Mouse (Mus musculus): ENCODE measurements around the gene Ints3.

Ints3 gene

GRCm38 (mm10) chr3:90384851-90385375 lies 48.5 kb downstream of the Ints3 start:
- Histone ChIP-seq H3K36me3 (ENCODE audit: insufficient read depth, low read length) (peaks cover 41% of the 10 kb centered on the region), H3K9me3 (ENCODE audit: low read length) (no peaks in the 10 kb centered on the region), H3K4me1 (replicated peaks; ENCODE audit: low read depth, low read length) (peaks cover 72% of the 10 kb centered on the region), H3K27me3 (ENCODE audit: insufficient read depth, low read length) (peaks cover 18% of the 10 kb centered on the region), H3K4me3 (replicated peaks; ENCODE audit: low read length) (no peak overlapping the region)
- TF ChIP-seq CTCF (conservative IDR thresholded peaks at IDR 0.05; ENCODE audit: low read length) (no peak), POU5F1 (IDR thresholded peaks at IDR 0.05; ENCODE audit: borderline replicate concordance, low read length) (no peak), NANOG (IDR thresholded peaks at IDR 0.05; ENCODE audit: borderline replicate concordance, low read length) (no peak)

- H3K27me3 ChIP-seq (ENCODE audit: insufficient read depth, low read length), result peaks cover 14% of the 10 kb centered on the region
- H3K36me3 ChIP-seq (ENCODE audit: insufficient read depth, low read length), result peaks cover 41% of the 10 kb centered on the region
- TF ChIP-seq CTCF (conservative IDR thresholded peaks at IDR 0.05; ENCODE audit: low read length) (no peak), NANOG (IDR thresholded peaks at IDR 0.05; ENCODE audit: borderline replicate concordance, low read length) (no peak), POU5F1 (IDR thresholded peaks at IDR 0.05; ENCODE audit: borderline replicate concordance, low read length) (no peak)
- H3K4me1 ChIP-seq (replicated peaks; ENCODE audit: low read depth, low read length), result peaks cover 72% of the 10 kb centered on the region
- no peaks in the 10 kb centered on the region for H3K9me3 ChIP-seq (ENCODE audit: low read length)
- H3K4me3 ChIP-seq (replicated peaks; ENCODE audit: low read length), result no peak overlapping the region
Measured at GRCm38 (mm10) chr3:90383690-90384089, 49.7 kb downstream of the Ints3 start.

GRCm38 (mm10) chr3:90381727-90382126 lies 51.7 kb downstream of the Ints3 start:
- Histone ChIP-seq H3K4me3 (replicated peaks; ENCODE audit: low read length) (peak overlapping the region; percentile 35; the same call in 1 of the 2 replicates), H3K27me3 (ENCODE audit: insufficient read depth, low read length) (no peaks in the 10 kb centered on the region), H3K4me1 (replicated peaks; ENCODE audit: low read depth, low read length) (peaks cover 69% of the 10 kb centered on the region), H3K9me3 (ENCODE audit: low read length) (no peaks in the 10 kb centered on the region), H3K36me3 (ENCODE audit: insufficient read depth, low read length) (peaks cover 23% of the 10 kb centered on the region)
- TF ChIP-seq POU5F1 (IDR thresholded peaks at IDR 0.05; ENCODE audit: borderline replicate concordance, low read length) (no peak), CTCF (conservative IDR thresholded peaks at IDR 0.05; ENCODE audit: low read length) (no peak), NANOG (IDR thresholded peaks at IDR 0.05; ENCODE audit: borderline replicate concordance, low read length) (no peak)

- TF ChIP-seq NANOG (IDR thresholded peaks at IDR 0.05; ENCODE audit: borderline replicate concordance, low read length), result no peak
- TF ChIP-seq CTCF (conservative IDR thresholded peaks at IDR 0.05; ENCODE audit: low read length), result no peak
- no peak for TF ChIP-seq POU5F1 (IDR thresholded peaks at IDR 0.05; ENCODE audit: borderline replicate concordance, low read length)
- Histone ChIP-seq H3K4me3 (replicated peaks; ENCODE audit: low read length) (no peak overlapping the region), H3K9me3 (ENCODE audit: low read length) (no peaks in the 10 kb centered on the region), H3K36me3 (ENCODE audit: insufficient read depth, low read length) (peaks cover under 1% of the 10 kb centered on the region; the same call in 1 of the 2 replicates), H3K4me1 (replicated peaks; ENCODE audit: low read depth, low read length) (peaks cover 47% of the 10 kb centered on the region), H3K27me3 (ENCODE audit: insufficient read depth, low read length) (no peaks in the 10 kb centered on the region)
Measured at GRCm38 (mm10) chr3:90378496-90378895, 54.9 kb downstream of the Ints3 start.

- Histone ChIP-seq H3K9me3 (ENCODE audit: low read length) (no peaks in the 10 kb centered on the region), H3K4me1 (replicated peaks; ENCODE audit: low read depth, low read length) (peaks cover 40% of the 10 kb centered on the region), H3K27me3 (ENCODE audit: insufficient read depth, low read length) (no peaks in the 10 kb centered on the region), H3K4me3 (replicated peaks; ENCODE audit: low read length) (no peak overlapping the region), H3K36me3 (ENCODE audit: insufficient read depth, low read length) (no peaks in the 10 kb centered on the region)
- TF ChIP-seq CTCF (conservative IDR thresholded peaks at IDR 0.05; ENCODE audit: low read length), result no peak
- TF ChIP-seq POU5F1 (IDR thresholded peaks at IDR 0.05; ENCODE audit: borderline replicate concordance, low read length), result no peak
- no peak for TF ChIP-seq NANOG (IDR thresholded peaks at IDR 0.05; ENCODE audit: borderline replicate concordance, low read length)
Measured at GRCm38 (mm10) chr3:90376247-90376585, 57.2 kb downstream of the Ints3 start.

DNA sequence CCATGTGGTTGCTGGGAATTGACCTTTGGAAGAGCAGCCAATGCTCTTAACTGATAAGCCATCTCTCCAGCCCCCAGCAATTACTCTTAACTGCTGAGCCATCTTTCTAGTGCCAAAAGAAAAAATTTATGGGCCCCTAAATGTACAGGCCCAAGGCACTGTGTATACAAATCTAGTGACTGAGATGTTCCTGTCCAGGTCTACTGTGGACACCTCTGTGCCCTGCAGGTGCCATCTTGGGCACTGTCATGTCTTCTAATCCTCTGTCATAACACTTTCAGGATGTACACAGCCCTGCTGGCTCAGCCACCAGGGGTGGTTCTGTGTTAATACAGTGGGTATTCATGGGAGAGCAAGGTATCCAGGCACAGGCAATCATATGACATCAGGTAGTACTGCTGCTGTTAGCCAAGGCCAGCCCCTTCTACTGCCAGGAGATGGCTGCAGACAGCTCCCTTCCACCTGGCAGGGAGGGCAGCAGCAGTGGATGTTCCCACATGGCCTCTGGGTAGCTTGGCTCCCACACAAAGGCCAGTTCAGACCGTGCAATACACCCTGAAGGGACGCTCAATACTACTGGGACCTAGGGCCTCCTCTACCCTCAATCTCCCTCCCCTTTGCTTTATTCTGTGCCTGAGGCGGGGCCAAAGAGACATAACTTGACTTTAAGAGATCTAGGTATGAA lies 57.7 kb downstream of the Ints3 start:
- H3K36me3 ChIP-seq (ENCODE audit: insufficient read depth, low read length), result no peaks in the 10 kb centered on the region
- H3K4me3 ChIP-seq (replicated peaks; ENCODE audit: low read length), result no peak overlapping the region
- no peaks in the 10 kb centered on the region for H3K27me3 ChIP-seq (ENCODE audit: insufficient read depth, low read length)
- no peak for TF ChIP-seq NANOG (IDR thresholded peaks at IDR 0.05; ENCODE audit: borderline replicate concordance, low read length)
- no peak for TF ChIP-seq CTCF (conservative IDR thresholded peaks at IDR 0.05; ENCODE audit: low read length)
- no peak for TF ChIP-seq POU5F1 (IDR thresholded peaks at IDR 0.05; ENCODE audit: borderline replicate concordance, low read length)
- H3K4me1 ChIP-seq (replicated peaks; ENCODE audit: low read depth, low read length), result peaks cover 38% of the 10 kb centered on the region
- H3K9me3 ChIP-seq (ENCODE audit: low read length), result no peaks in the 10 kb centered on the region

GRCm38 (mm10) chr3:90374368-90374767 lies 59.1 kb downstream of the Ints3 start:
- TF ChIP-seq NANOG (IDR thresholded peaks at IDR 0.05; ENCODE audit: borderline replicate concordance, low read length), result no peak
- TF ChIP-seq CTCF (conservative IDR thresholded peaks at IDR 0.05; ENCODE audit: low read length), result no peak
- no peak for TF ChIP-seq POU5F1 (IDR thresholded peaks at IDR 0.05; ENCODE audit: borderline replicate concordance, low read length)
- H3K9me3 ChIP-seq (ENCODE audit: low read length), result no peaks in the 10 kb centered on the region
- H3K4me1 ChIP-seq (replicated peaks; ENCODE audit: low read depth, low read length), result peaks cover 36% of the 10 kb centered on the region
- no peaks in the 10 kb centered on the region for H3K36me3 ChIP-seq (ENCODE audit: insufficient read depth, low read length)
- H3K27me3 ChIP-seq (ENCODE audit: insufficient read depth, low read length), result no peaks in the 10 kb centered on the region
- no peak overlapping the region for H3K4me3 ChIP-seq (replicated peaks; ENCODE audit: low read length)

GRCm38 (mm10) chr3:90373432-90374028 lies 59.9 kb downstream of the Ints3 start:
- H3K9me3 ChIP-seq (ENCODE audit: low read length), result no peaks in the 10 kb centered on the region
- H3K4me3 ChIP-seq (replicated peaks; ENCODE audit: low read length), result no peak overlapping the region
- no peak for TF ChIP-seq NANOG (IDR thresholded peaks at IDR 0.05; ENCODE audit: borderline replicate concordance, low read length)
- TF ChIP-seq POU5F1 (IDR thresholded peaks at IDR 0.05; ENCODE audit: borderline replicate concordance, low read length), result no peak
- peak; percentile 97 for TF ChIP-seq CTCF (conservative IDR thresholded peaks at IDR 0.05; ENCODE audit: low read length)
- no peaks in the 10 kb centered on the region for H3K27me3 ChIP-seq (ENCODE audit: insufficient read depth, low read length)
- H3K4me1 ChIP-seq (replicated peaks; ENCODE audit: low read depth, low read length), result peaks cover 37% of the 10 kb centered on the region
- H3K36me3 ChIP-seq (ENCODE audit: insufficient read depth, low read length), result no peaks in the 10 kb centered on the region

All from E14TG2a.4 (cell line).